Mouse (Mus musculus) retina, postnatal 1 day (tissue): ENCODE measurements around the gene Csnka2ip.

Source experiments
- DNase-seq: peaks from one replicate; pipeline ENCODE4 v3.0.0-alpha.2; 2012

Gene Csnka2ip

GRCm38 (mm10) chr16:64602308-64602707, at the start of gene Csnka2ip:
Gene Csnka2ip, minus strand, starts transcription at chr16:64602408.
- DNase-seq = no peak

DNA sequence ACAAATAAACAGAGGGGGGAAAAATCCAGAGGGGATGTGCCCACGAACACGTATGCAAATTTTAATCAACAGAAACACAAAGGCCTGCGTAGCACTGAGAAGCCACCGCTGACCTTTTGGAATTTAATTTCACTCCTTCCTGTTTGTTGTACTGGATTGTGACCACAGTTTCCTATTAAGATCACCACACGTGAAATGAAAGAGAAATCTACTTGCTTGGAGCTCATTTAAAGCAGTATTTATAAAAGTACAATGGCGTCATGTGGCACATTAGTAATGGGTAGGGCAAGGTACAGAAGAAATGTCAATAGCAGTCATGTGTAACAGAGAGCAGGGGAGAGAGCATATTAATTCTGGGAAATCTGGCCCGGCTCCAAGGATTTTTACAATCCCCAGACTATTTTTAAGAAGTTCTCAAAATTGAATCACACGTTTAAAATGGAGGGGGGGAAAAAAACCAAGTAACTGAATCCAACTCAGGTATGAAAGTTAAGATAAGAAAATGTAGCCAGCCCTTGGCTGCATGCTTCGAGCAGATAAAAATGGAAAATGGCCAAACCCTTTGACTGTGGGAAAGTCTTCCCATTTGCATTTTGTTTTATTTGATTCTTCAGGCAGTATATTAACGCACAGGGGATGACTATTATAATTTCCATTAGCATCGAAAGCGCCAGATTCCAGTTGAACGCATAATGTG, 47.5 kb upstream of the Csnka2ip start:
- no peak for DNase-seq

- no peak for DNase-seq
Measured at GRCm38 (mm10) chr16:64647771-64648170, 45.6 kb upstream of the Csnka2ip start.

DNA sequence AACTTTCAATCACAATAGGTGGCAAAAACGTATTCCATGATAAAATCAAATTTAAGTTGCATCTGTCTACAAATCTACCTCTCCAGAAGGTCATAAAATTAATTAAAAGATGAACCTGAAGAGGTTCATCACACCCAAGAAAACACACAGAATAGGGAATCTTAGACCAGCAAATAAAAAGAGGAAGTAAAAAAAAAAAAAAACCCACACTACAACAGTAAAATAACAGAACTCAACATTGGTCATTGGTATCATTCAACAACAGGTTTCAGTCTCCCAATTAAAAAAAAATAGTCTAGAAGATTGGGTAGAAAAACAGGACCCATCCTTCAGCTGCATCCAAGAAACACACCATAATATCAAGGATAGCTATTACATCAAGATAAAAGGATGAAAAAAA, 32.9 kb upstream of the Csnka2ip start:
- DNase-seq = no peak

DNA sequence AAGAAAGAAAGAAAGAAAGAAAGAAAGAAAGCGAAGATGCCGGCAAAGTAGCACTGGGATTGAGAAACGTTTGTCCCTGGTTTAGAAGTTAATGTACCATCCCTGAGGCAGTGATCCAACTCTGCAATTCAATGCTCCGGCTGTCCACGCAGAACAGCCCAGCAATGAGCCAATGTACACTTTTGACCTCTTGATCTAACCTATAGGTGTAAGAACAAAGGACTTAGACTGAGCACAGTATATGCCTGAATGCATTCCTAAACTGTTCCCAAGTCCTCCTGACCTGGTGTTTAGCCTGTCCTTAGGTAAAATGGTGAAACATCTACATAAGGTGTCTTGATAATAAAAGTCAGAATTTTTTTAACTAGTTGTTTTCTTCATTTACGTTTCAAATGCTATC, 17.9 kb upstream of the Csnka2ip start:
- DNase-seq = no peak

DNA sequence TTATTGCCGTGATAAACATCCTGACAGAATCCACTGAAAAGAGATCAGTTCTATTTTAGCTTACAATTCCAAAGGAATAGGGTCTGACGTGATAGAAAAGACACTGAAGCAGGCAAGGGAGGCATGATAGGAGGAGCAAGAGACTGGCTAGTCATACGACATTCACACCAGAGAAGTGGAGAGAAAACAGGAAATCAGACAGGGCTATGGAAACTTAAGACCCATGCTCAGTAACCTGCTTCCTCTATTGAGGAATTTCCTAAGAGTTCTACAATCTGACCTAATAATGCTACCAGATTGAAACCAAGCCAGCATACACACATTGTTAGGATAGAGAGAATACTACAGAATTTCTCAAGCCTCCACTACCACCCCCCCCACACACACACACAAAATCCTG, 12.4 kb upstream of the Csnka2ip start:
- no peak for DNase-seq

- no peak for DNase-seq
Measured at GRCm38 (mm10) chr16:64607793-64608192, 5.6 kb upstream of the Csnka2ip start.

DNA sequence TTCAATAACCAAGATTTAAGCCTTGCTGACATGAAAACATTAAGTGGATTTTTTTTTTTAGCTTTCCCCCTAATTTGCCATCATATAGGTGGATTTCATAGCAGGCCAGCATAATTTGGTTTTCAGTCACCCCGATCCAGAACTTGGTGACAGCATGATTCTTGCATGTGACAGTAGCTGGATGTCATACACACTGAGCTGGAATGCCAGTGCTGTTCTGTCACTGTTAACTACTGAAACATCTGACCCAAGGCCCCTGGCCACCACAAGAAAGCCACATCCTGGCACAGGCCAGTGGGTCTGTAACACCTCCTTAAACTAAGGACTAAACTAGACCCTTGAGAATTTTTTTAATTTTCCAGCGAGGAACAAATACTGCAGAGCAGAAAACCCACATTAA, 15.4 kb downstream of the Csnka2ip start:
- DNase-seq = no peak

DNA sequence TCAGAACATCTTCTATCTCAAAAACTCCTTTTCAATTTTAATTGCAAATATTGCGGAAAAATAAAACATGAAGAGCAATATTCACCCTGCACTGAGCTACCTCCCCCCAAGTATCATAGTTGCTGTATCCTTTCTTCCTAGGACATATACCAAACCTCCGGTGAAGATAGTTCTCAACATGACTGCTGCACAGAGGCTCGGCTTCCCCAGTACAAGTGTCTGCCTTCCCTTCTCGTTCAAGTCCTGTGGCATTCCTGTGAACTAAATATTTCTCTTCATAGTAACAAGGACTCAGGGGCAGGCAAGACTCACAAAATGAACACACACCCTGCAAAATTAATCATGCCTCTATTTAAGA, 16.0 kb downstream of the Csnka2ip start:
- no peak for DNase-seq

DNA sequence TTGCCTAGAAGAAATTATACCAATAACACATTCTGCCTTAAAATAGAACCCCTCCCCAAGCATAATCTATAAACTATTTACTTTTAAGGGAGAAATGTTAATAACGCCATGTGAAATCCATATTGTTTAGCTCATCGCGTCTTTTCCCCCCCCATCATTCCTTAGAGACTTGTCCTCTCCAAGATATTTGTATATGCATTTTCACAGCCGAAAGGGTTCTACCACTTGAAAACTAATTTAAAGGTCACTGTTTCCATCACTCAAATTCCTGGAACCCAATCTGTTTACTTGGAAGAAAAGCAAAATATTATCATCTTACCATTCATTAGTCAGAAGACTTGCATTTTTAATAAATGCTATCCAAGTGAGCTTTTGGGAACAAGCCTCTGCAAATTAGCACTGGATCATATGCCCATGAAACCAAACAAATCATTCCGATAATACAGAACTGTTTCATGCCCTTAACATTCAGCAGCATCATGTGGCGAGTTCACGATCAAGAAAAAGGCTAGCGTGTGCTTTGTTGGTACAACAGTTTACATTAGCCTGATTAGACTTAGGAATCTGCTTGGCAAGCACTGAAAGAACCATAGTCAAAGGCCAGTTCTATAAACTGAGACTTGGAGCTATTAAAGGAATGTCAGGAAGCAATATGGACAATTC, 16.5 kb downstream of the Csnka2ip start:
- DNase-seq = no peak

DNA sequence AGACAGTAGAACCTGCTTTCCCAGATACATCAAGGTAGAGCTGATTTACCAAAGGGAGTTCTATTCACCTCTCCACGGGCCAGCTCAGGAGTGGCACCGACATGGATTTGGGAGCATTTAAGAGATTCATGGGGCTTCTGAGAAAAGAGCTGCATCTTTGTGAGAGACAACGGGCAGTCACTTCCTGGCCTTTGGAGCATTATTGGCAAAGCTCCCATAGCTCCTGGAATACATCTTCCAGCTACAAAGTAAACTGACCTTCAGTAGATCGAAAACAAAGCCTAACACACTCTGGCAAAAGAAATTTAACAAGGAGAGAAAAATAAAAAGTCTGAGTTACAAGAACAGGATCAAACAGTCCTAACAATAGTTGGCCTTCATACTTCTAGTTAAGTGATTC, 17.6 kb downstream of the Csnka2ip start:
- no peak for DNase-seq

- DNase-seq = no peak
Measured at GRCm38 (mm10) chr16:64583406-64583805, 18.8 kb downstream of the Csnka2ip start.

- DNase-seq = no peak
Measured at GRCm38 (mm10) chr16:64569496-64569895, 32.7 kb downstream of the Csnka2ip start.

- DNase-seq = no peak
Measured at GRCm38 (mm10) chr16:64563081-64563480, 39.1 kb downstream of the Csnka2ip start.

DNA sequence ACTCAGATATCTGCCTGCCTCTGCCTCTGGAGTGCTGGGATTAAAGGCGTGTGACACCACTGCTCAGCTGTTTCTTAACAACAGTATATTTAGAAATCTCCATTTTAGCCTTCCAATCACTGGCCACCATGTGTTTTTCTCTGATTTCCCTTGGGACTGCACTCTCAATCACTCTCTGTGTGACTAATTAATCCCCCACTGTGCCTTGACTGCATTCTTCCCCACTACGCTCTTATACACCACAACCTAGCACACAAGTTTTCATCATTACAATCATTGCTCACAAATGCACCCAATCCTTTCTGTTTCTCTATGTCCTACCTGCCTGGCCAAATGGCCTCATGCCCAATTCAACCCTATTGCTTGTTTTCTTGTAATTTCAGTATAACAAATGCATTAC, 43.7 kb downstream of the Csnka2ip start:
- no peak for DNase-seq

- DNase-seq = no peak
Measured at GRCm38 (mm10) chr16:64526883-64527282, 75.3 kb downstream of the Csnka2ip start.

DNA sequence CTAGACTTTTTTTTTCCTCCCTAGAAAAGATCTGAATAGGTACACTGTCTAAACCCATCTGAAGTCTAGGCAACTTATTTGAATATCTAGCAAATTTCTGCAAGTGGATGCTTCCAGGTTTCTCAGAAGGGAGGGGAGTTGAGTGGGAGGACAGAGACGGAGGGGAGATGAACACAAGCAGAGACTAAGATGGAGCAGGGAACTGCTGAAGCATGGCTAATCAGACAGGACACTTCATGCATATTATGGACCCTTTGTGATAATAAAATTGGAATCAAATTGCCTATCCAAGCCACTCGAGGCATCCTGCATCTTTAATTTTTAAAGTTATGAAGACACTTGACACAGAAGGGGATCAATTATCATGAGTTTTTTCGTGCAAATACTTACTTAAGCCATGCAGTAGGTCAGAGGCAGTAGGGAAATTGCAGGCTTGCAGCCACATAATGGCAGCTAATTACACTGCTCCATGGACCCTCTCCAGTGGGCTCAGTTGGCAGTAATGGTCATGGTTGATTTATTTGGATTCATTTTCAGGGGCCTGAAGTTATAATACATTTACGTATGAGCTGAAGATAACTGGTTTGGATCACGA, 78.1 kb downstream of the Csnka2ip start:
- peak; percentile 57 for DNase-seq

- no peak for DNase-seq
Measured at GRCm38 (mm10) chr16:64513423-64513822, 88.8 kb downstream of the Csnka2ip start.
